Mouse (Mus musculus): Measurements from ENCODE around the gene Asic2.

Asic2 gene

GRCm38 (mm10) chr11:80851859-80852258 lies 1116.4 kb downstream of the Asic2 start:
- H3K4me1 ChIP-seq (replicated peaks; ENCODE audit: low read depth, low read length), result 0 out of 2 replicates have a peak, but pooled peaks cover 11% of the 10 kb centered on the region
- H3K4me3 ChIP-seq (replicated peaks; ENCODE audit: low read length), result no peak overlapping the region
- TF ChIP-seq NANOG (IDR thresholded peaks at IDR 0.05; ENCODE audit: borderline replicate concordance, low read length) (no peak), POU5F1 (IDR thresholded peaks at IDR 0.05; ENCODE audit: borderline replicate concordance, low read length) (no peak), CTCF (conservative IDR thresholded peaks at IDR 0.05; ENCODE audit: low read length) (peak; percentile 62)
- H3K27me3 ChIP-seq (ENCODE audit: insufficient read depth, low read length), result peaks cover 15% of the 10 kb centered on the region
- no peaks in the 10 kb centered on the region for H3K36me3 ChIP-seq (ENCODE audit: insufficient read depth, low read length)
- H3K9me3 ChIP-seq (ENCODE audit: low read length), result no peaks in the 10 kb centered on the region

GRCm38 (mm10) chr11:80848131-80848530 lies 1120.1 kb downstream of the Asic2 start:
- no peak overlapping the region for H3K4me3 ChIP-seq (replicated peaks; ENCODE audit: low read length)
- H3K9me3 ChIP-seq (ENCODE audit: low read length), result no peaks in the 10 kb centered on the region
- H3K4me1 ChIP-seq (replicated peaks; ENCODE audit: low read depth, low read length), result 0 out of 2 replicates have a peak, but pooled peaks cover 8% of the 10 kb centered on the region
- no peaks in the 10 kb centered on the region for H3K36me3 ChIP-seq (ENCODE audit: insufficient read depth, low read length)
- TF ChIP-seq POU5F1 (IDR thresholded peaks at IDR 0.05; ENCODE audit: borderline replicate concordance, low read length), result no peak
- no peak for TF ChIP-seq NANOG (IDR thresholded peaks at IDR 0.05; ENCODE audit: borderline replicate concordance, low read length)
- no peak for TF ChIP-seq CTCF (conservative IDR thresholded peaks at IDR 0.05; ENCODE audit: low read length)
- H3K27me3 ChIP-seq (ENCODE audit: insufficient read depth, low read length), result peaks cover 17% of the 10 kb centered on the region; the same call in 1 of the 2 replicates

- H3K36me3 ChIP-seq (ENCODE audit: insufficient read depth, low read length), result no peaks in the 10 kb centered on the region
- peaks cover 17% of the 10 kb centered on the region; the same call in 1 of the 2 replicates for H3K27me3 ChIP-seq (ENCODE audit: insufficient read depth, low read length)
- 0 out of 2 replicates have a peak, but pooled peaks cover 3% of the 10 kb centered on the region for H3K4me1 ChIP-seq (replicated peaks; ENCODE audit: low read depth, low read length)
- H3K4me3 ChIP-seq (replicated peaks; ENCODE audit: low read length), result no peak overlapping the region
- H3K9me3 ChIP-seq (ENCODE audit: low read length), result no peaks in the 10 kb centered on the region
- TF ChIP-seq NANOG (IDR thresholded peaks at IDR 0.05; ENCODE audit: borderline replicate concordance, low read length) (no peak), CTCF (conservative IDR thresholded peaks at IDR 0.05; ENCODE audit: low read length) (no peak), POU5F1 (IDR thresholded peaks at IDR 0.05; ENCODE audit: borderline replicate concordance, low read length) (no peak)
These were observed 1122.1 kb downstream of the Asic2 start for GRCm38 (mm10) chr11:80846115-80846514.

GRCm38 (mm10) chr11:80845486-80845885 lies 1122.8 kb downstream of the Asic2 start:
- TF ChIP-seq POU5F1 (IDR thresholded peaks at IDR 0.05; ENCODE audit: borderline replicate concordance, low read length) (no peak), CTCF (conservative IDR thresholded peaks at IDR 0.05; ENCODE audit: low read length) (no peak), NANOG (IDR thresholded peaks at IDR 0.05; ENCODE audit: borderline replicate concordance, low read length) (no peak)
- peaks cover 17% of the 10 kb centered on the region; the same call in 1 of the 2 replicates for H3K27me3 ChIP-seq (ENCODE audit: insufficient read depth, low read length)
- H3K36me3 ChIP-seq (ENCODE audit: insufficient read depth, low read length), result no peaks in the 10 kb centered on the region
- H3K9me3 ChIP-seq (ENCODE audit: low read length), result no peaks in the 10 kb centered on the region
- no peak overlapping the region for H3K4me3 ChIP-seq (replicated peaks; ENCODE audit: low read length)
- 0 out of 2 replicates have a peak, but pooled peaks cover 3% of the 10 kb centered on the region for H3K4me1 ChIP-seq (replicated peaks; ENCODE audit: low read depth, low read length)

DNA sequence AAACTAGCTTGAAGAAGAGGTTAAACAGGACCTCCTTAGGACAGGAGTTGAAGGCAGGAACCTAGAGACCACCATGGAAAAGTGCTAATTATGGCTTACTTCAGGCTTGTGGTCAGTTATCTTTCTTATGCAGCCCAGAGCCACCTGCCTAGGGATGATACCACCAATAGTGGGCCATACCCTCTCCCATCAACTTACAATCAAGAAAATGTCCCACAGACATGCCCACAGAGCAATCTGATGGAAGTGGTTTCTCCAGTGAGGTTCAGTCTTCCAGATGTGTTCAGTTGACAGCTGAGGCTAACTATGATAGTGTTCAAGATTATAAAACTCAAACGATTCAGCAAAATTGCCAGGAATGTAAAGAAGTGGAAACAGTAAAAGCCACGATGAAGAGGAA lies 1124.8 kb downstream of the Asic2 start:
- Histone ChIP-seq H3K4me3 (replicated peaks; ENCODE audit: low read length) (no peak overlapping the region), H3K9me3 (ENCODE audit: low read length) (no peaks in the 10 kb centered on the region), H3K27me3 (ENCODE audit: insufficient read depth, low read length) (peaks cover 15% of the 10 kb centered on the region; the same call in 1 of the 2 replicates), H3K36me3 (ENCODE audit: insufficient read depth, low read length) (no peaks in the 10 kb centered on the region), H3K4me1 (replicated peaks; ENCODE audit: low read depth, low read length) (0 out of 2 replicates have a peak, but pooled peaks cover 3% of the 10 kb centered on the region)
- TF ChIP-seq CTCF (conservative IDR thresholded peaks at IDR 0.05; ENCODE audit: low read length) (no peak), NANOG (IDR thresholded peaks at IDR 0.05; ENCODE audit: borderline replicate concordance, low read length) (no peak), POU5F1 (IDR thresholded peaks at IDR 0.05; ENCODE audit: borderline replicate concordance, low read length) (no peak)

DNA sequence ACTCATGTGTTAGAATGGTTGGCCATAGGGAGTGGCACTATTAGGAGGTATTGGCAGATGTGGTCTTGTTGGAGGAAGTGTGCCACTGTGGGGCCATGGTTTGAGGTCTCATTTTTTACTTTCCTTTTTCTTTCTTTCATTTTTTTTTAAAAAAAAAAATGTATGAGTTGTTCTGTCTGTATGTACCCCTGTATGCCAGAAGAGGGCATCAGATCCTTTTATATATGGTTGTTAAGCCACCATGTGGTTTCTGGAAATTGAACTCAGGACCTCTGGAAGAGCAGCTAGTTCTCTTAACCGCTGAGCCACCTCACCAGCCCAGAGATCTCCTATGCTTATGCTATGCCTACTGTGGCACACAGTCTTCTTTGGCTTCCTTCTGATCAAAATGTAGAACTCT lies 1129.5 kb downstream of the Asic2 start:
- TF ChIP-seq NANOG (IDR thresholded peaks at IDR 0.05; ENCODE audit: borderline replicate concordance, low read length) (no peak), POU5F1 (IDR thresholded peaks at IDR 0.05; ENCODE audit: borderline replicate concordance, low read length) (no peak), CTCF (conservative IDR thresholded peaks at IDR 0.05; ENCODE audit: low read length) (no peak)
- H3K9me3 ChIP-seq (ENCODE audit: low read length), result 0 out of 2 replicates have a peak, but pooled peaks cover under 1% of the 10 kb centered on the region
- H3K36me3 ChIP-seq (ENCODE audit: insufficient read depth, low read length), result no peaks in the 10 kb centered on the region
- H3K4me3 ChIP-seq (replicated peaks; ENCODE audit: low read length), result no peak overlapping the region
- H3K4me1 ChIP-seq (replicated peaks; ENCODE audit: low read depth, low read length), result no peaks in the 10 kb centered on the region
- 0 out of 2 replicates have a peak, but pooled peaks cover 8% of the 10 kb centered on the region for H3K27me3 ChIP-seq (ENCODE audit: insufficient read depth, low read length)

DNA sequence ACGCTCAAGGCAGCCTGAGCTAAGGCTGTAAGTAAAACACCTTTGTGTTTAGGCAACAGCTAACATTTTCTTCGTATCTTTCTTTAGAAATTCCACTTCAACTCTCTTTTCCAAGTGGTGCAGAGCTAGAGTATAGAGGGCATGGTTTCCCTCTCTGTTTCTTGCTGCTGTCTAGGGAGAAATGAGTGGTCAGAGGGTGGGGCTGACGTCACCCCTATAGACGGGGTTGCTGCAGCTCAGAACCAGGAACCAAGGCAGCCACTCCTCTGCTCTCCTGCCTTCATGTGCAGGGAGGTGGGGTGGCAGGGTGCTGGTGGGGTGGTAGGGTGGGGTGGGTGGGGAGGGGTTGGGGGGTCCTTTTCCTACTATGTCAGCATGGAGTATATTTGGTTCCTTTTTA lies 1132.4 kb downstream of the Asic2 start:
- Histone ChIP-seq H3K4me1 (replicated peaks; ENCODE audit: low read depth, low read length) (peaks cover 10% of the 10 kb centered on the region; the same call in 1 of the 2 replicates), H3K9me3 (ENCODE audit: low read length) (peaks cover 4% of the 10 kb centered on the region; the same call in 1 of the 2 replicates)
- no peak for TF ChIP-seq NANOG (IDR thresholded peaks at IDR 0.05; ENCODE audit: borderline replicate concordance, low read length)
- no peak for TF ChIP-seq POU5F1 (IDR thresholded peaks at IDR 0.05; ENCODE audit: borderline replicate concordance, low read length)
- no peak for TF ChIP-seq CTCF (conservative IDR thresholded peaks at IDR 0.05; ENCODE audit: low read length)

GRCm38 (mm10) chr11:80835395-80835794 lies 1132.9 kb downstream of the Asic2 start:
- H3K27me3 ChIP-seq (ENCODE audit: insufficient read depth, low read length), result 0 out of 2 replicates have a peak, but pooled peaks cover 5% of the 10 kb centered on the region
- H3K9me3 ChIP-seq (ENCODE audit: low read length), result peaks cover 4% of the 10 kb centered on the region; the same call in 1 of the 2 replicates
- peaks cover 10% of the 10 kb centered on the region; the same call in 1 of the 2 replicates for H3K4me1 ChIP-seq (replicated peaks; ENCODE audit: low read depth, low read length)
- no peak overlapping the region for H3K4me3 ChIP-seq (replicated peaks; ENCODE audit: low read length)
- H3K36me3 ChIP-seq (ENCODE audit: insufficient read depth, low read length), result no peaks in the 10 kb centered on the region
- TF ChIP-seq NANOG (IDR thresholded peaks at IDR 0.05; ENCODE audit: borderline replicate concordance, low read length), result no peak
- TF ChIP-seq POU5F1 (IDR thresholded peaks at IDR 0.05; ENCODE audit: borderline replicate concordance, low read length), result no peak
- no peak for TF ChIP-seq CTCF (conservative IDR thresholded peaks at IDR 0.05; ENCODE audit: low read length)

More for the DNA sequence above, 1132.4 kb downstream of the Asic2 start:
- Histone ChIP-seq H3K36me3 (ENCODE audit: insufficient read depth, low read length) (no peaks in the 10 kb centered on the region), H3K4me3 (replicated peaks; ENCODE audit: low read length) (no peak overlapping the region), H3K27me3 (ENCODE audit: insufficient read depth, low read length) (0 out of 2 replicates have a peak, but pooled peaks cover 5% of the 10 kb centered on the region)

Measured in E14TG2a.4 (cell line).